Mouse (Mus musculus) liver, adult (tissue): ENCODE results near the gene Daam1.

Experiments
- GATA4 ChIP-seq: IDR thresholded peaks from 2 replicates; pipeline ENCODE4 v1.6.1; 2014; ENCODE audit warnings: mild to moderate bottlenecking, low read length; ENCODE audit not compliant: insufficient replicate concordance

Daam1 gene

GRCm38 (mm10) chr12:71999671-72000070, 168.8 kb downstream of the Daam1 start:
- no peak for TF ChIP-seq GATA4

GRCm38 (mm10) chr12:72001811-72002210, 170.9 kb downstream of the Daam1 start:
- TF ChIP-seq GATA4 = no peak

DNA sequence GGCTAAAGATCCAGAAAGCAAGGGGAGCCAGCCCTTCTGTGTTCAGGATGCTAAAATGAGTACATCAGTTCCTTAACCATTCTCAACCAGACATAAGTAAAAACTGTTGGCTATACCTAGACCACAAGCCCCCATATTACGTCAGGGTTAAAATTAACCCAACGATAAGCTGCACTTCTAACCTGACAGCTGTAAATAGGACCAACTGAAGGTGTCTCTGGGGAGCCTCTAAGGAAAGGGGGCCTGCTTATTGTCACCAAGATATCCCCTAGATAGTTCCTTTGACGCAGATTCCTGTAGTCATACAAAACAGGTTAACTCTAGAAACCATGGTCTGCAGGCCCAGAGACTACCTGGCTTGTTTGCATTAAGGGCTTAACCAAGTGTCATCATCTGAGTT, 174.4 kb downstream of the Daam1 start:
- TF ChIP-seq GATA4 = no peak

- TF ChIP-seq GATA4 = no peak
Observed at GRCm38 (mm10) chr12:72007656-72008055, 176.8 kb downstream of the Daam1 start.

- TF ChIP-seq GATA4 = no peak
Observed at GRCm38 (mm10) chr12:72009051-72009902, 178.4 kb downstream of the Daam1 start.

DNA sequence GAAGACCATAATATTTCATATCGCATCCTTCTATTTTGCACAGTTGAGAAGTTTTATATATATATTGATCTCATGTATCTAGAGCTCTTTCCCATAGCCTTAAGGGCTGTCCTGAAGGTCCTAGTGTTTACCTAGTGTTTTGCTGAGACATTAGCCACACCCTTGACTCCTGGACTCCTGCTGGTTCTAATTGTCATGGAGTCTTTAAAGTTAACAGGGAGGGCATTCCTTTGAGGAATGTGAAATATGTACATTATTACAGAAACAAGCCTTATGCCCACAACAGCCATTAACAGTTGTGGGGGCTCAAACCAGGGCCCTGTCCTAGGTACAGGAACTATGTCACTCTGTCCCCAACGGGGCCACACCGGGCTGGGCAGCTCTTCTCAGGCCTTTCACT, 180.5 kb downstream of the Daam1 start:
- no peak for TF ChIP-seq GATA4

GRCm38 (mm10) chr12:72012126-72012525, 181.2 kb downstream of the Daam1 start:
- TF ChIP-seq GATA4 = no peak

DNA sequence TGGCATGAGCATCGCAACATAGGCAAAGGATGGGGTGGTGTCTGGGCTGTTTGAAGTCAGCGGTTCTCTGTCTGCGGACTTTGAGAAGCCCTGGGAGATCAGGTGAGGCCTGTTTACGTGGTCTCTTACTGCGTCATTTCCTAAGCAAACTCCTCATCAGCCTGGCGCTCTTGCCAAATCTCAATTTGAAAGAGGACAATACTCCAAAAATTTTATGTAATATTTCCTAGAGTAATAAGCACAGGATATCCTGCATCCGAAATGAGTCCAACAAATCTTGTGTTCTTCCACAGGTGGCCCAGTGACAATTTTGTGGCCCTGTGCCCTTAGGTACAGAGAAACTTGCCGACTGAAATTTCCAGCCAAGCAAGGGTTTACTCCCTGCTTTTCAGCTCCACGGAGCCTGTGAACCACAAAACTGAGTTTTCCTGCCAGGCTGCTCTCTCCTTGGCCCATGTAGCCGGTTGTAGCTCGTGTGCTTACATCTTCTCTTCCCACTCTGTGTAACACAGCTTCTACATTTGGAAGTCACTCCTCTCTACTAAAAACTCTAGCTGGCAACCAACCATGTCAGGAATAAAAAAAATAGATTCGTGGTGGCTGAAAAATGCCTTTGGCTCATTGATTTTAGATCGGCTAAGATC, 183.0 kb downstream of the Daam1 start:
- no peak for TF ChIP-seq GATA4

GRCm38 (mm10) chr12:72014355-72014776, 183.5 kb downstream of the Daam1 start:
- TF ChIP-seq GATA4 = no peak

GRCm38 (mm10) chr12:72015296-72015695, 184.4 kb downstream of the Daam1 start:
- no peak for TF ChIP-seq GATA4

- no peak for TF ChIP-seq GATA4
Observed at GRCm38 (mm10) chr12:72020285-72020684, 189.4 kb downstream of the Daam1 start.

DNA sequence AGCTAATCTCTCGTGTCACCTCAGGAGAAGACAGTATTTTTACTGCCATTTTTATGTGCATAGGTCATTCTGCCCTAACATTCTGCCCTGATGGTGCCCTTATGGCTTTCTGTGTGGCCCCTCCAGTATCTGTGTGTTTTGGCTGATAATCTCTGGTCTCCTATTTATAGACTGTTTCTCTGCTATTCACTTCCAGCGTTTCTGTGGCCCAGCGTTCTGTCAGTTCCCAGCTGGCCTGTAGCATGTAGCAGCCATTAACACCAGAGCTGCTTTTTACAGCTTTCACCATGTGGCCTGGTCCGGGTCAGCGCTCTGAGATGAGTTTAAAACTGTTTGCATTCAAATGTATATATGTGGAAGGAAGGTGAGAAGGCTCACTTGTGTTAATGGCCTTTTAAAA, 190.7 kb downstream of the Daam1 start:
- no peak for TF ChIP-seq GATA4

- TF ChIP-seq GATA4 = no peak
Observed at GRCm38 (mm10) chr12:72022790-72023189, 191.9 kb downstream of the Daam1 start.

DNA sequence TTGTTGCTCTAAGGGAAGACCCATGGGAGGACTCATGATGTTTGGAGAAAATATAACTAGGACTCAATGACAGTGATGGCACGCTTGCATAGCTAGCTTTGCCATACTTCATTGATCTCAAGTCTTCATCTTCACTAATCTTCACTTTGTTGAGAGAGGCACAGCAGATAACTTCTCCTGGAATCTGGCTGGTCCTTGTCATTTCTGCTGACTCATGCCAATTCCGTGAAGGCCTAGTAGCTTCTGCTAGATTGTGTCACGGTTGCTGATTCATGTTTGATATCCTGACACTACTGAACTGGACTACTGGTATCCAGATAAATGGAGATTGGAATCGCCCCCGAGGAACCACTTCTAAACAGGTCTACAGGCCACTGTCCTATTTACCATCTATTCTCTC, 192.7 kb downstream of the Daam1 start:
- no peak for TF ChIP-seq GATA4

DNA sequence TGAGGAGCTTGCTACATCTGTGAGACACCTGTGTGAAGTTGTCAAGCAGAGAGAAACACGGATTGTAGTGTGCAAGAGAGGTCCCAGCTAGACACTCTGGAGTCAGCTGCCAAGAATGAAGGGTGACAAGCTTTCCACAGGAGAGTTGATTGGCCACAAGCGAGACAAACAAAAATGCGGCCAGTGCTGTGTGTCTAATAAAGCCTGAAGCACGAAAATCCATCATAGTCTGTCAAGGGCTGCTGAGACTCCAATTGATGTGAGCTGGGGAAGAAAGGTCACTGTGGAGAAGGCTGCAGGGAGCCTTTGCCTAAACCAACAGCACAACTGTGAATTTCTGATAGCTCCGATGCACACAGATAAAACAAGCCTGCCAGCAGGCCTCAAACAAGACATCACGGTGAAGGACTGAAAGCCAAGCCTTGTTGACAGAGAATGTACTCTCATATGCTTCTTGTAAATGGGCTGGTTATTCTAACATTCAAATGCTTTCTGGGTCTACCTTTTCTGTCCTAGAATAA, 194.5 kb downstream of the Daam1 start:
- no peak for TF ChIP-seq GATA4

- no peak for TF ChIP-seq GATA4
Observed at GRCm38 (mm10) chr12:72031171-72031570, 200.3 kb downstream of the Daam1 start.

DNA sequence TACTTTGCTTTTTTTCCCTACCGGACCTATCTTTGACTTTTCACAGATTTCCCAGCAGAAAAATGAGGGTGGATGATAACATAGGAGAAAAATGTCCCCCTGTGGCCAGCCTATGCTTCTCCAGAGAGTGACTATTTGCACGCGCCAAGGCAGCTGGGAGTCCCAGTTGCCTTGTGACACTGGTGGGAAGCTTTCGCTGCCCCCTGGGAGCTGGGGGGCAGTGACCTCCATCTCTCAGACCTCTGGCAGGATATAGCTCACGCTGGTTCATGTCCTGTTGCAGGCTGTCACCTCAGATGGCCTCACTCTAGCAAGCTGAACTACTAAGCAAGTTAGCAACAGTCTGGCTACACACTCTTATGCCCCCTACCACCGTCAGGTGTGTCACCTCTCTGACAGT, 200.9 kb downstream of the Daam1 start:
- TF ChIP-seq GATA4 = peak; percentile 36; the same call in 1 of the 2 replicates

DNA sequence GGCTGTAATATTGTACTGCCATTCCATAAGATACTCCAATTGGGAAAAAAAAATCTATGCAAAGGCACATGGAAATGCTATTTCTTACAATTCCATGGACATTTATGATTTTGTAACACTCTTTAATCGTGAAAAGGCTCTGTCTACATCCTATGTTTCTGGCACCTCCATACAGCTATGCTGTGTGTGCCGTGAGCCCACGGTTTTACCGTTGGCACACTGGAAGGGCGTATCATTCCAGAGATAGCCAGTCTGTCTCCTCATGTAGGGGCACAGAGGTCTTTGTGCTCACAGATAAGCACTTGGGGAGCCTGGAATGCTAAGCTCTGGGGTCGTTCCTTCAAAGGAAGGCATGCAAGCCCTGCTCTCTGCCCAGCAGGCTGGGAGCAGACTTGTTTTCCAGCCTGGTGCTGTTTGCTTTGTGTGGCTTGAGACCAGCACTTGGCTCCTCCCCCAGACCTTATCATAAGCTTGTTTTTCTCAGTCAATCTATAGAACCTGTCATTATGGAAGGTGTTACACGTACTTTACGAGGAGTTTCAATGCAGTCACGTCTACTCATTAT, 205.3 kb downstream of the Daam1 start:
- TF ChIP-seq GATA4 = no peak
